Mouse (Mus musculus) C2C12 (cell line): ENCODE results near the gene Lhfpl1. TPM values are rescaled to one million over a fixed set of nuclear protein-coding genes. Genes with fewer than 3 reads are reported as not detected.

Experiments
- H3K27me3 ChIP-seq: one replicate; pipeline ENCODE4 v1.6.1; 2011; ENCODE audit not compliant: control insufficient read depth, insufficient read depth, insufficient read length
- H3K36me3 ChIP-seq: one replicate; pipeline ENCODE4 v1.6.1; 2011; ENCODE audit not compliant: control insufficient read depth, insufficient read depth
- H3K4me3 ChIP-seq: one replicate; pipeline ENCODE4 v1.5.1; 2011; ENCODE audit warnings: mild to moderate bottlenecking, control low read depth; ENCODE audit not compliant: poor library complexity, insufficient read depth, severe bottlenecking
- H3K79me2 ChIP-seq: one replicate; pipeline ENCODE4 v1.6.1; 2011; ENCODE audit not compliant: control insufficient read depth, insufficient read depth
- H3K79me3 ChIP-seq: one replicate; pipeline ENCODE4 v1.6.1; 2011; ENCODE audit warnings: low read depth, control low read depth
- H3ac ChIP-seq: one replicate; pipeline ENCODE3; 2011; ENCODE audit warnings: low read depth; ENCODE audit not compliant: control insufficient read depth, insufficient read length
- CEBPB ChIP-seq: IDR thresholded peaks from one replicate; pipeline ENCODE4 v1.6.1; 2011; ENCODE audit warnings: low read depth, mild to moderate bottlenecking, control low read depth, moderate library complexity
- CTCF ChIP-seq: IDR thresholded peaks from one replicate; pipeline ENCODE4 v1.5.1; 2011; ENCODE audit not compliant: control insufficient read depth, insufficient read depth, insufficient read length
- FOSL1 ChIP-seq: IDR thresholded peaks from one replicate; pipeline ENCODE4 v1.8.0; 2011; ENCODE audit warnings: mild to moderate bottlenecking, low read length; ENCODE audit not compliant: poor library complexity, insufficient read depth, severe bottlenecking
- MAX ChIP-seq: IDR thresholded peaks from one replicate; pipeline ENCODE4 v1.6.1; 2011; ENCODE audit warnings: mild to moderate bottlenecking, control low read depth
- MYOD1 ChIP-seq: IDR thresholded peaks from one replicate; pipeline ENCODE4 v1.6.1; 2011; ENCODE audit warnings: low read depth; ENCODE audit not compliant: control insufficient read depth, insufficient read length
- MYOG ChIP-seq: IDR thresholded peaks from one replicate; pipeline ENCODE4 v1.6.1; 2011; ENCODE audit not compliant: control insufficient read depth, insufficient read length; ENCODE audit errors: extremely low read depth
- USF1 ChIP-seq: IDR thresholded peaks from one replicate; pipeline ENCODE4 v1.6.1; 2011; ENCODE audit warnings: low read depth, mild to moderate bottlenecking, control low read depth, moderate library complexity
- long read RNA-seq, 2 experiments: library from polyadenylated mRNA; unstranded; transcript quantifications; one replicate each; pipeline ENCODE4 v2.0.0; 2019 to 2020
- polyA plus RNA-seq: library from polyadenylated mRNA; unstranded; fragments of >200 nt; fragmentation: generic; extraction: Trizol; gene quantifications from one replicate; pipeline ENCODE4 v1.2.1, GENCODE M21; 2012; ENCODE audit warnings: missing spikeins

The Lhfpl1 gene
- 0.11 TPM for polyA plus RNA-seq
- long read RNA-seq, experiment 1, result 0 reads
- long read RNA-seq, experiment 2, result 0 reads

- no peak within 1 kb of the TSS for H3K4me3 ChIP-seq
- TF ChIP-seq MYOG (no peak), MYOD1 (no peak), USF1 (no peak), CEBPB (no peak), FOSL1 (no peak), CTCF (no peak), MAX (no peak)
- no peaks in the 10 kb centered on the region for H3K79me2 ChIP-seq
- H3K79me3 ChIP-seq, result no peaks in the 10 kb centered on the region
- no peaks in the 10 kb centered on the region for H3K36me3 ChIP-seq
- no peaks in the 10 kb centered on the region for H3K27me3 ChIP-seq
- H3ac ChIP-seq, result no peak within 1 kb of the TSS
Observed at GRCm38 (mm10) chrX:145348377-145349203, at the start of gene Lhfpl1. Gene Lhfpl1 (minus strand): TSS chrX:145349089.

GRCm38 (mm10) chrX:145371839-145372238 lies 22.9 kb upstream of the Lhfpl1 start:
- TF ChIP-seq CEBPB, result no peak
- TF ChIP-seq MAX, result no peak
- no peak for TF ChIP-seq CTCF
- no peak for TF ChIP-seq MYOD1
- no peak for TF ChIP-seq FOSL1
- TF ChIP-seq MYOG, result no peak
- TF ChIP-seq USF1, result no peak
- H3K79me3 ChIP-seq, result no peaks in the 10 kb centered on the region
- H3K27me3 ChIP-seq, result no peaks in the 10 kb centered on the region

DNA sequence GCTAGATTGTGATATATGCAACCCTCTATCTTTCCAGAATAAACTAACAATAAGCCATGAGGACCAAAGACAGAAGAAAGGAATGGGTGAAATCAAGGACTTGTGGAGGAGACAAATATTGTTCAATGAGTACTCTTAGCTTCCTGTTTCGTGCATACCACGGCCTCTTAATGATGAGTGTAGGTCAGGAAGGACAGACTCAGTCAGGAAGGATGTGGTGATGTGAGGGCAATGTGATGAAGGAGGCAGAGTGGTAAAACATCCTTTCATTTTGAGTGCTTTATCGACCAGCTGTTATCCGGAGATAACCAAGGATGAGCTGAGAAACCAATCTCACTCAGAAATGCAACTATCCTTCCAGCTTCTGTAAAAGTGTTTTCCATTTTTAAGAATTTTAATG lies 13.6 kb upstream of the Lhfpl1 start:
- Histone ChIP-seq H3K27me3 (no peaks in the 10 kb centered on the region), H3K79me2 (no peaks in the 10 kb centered on the region), H3K4me3 (no peak overlapping the region), H3K79me3 (no peaks in the 10 kb centered on the region), H3K36me3 (no peaks in the 10 kb centered on the region), H3ac (no peak overlapping the region)
- TF ChIP-seq MYOG (no peak), MYOD1 (no peak), CEBPB (no peak), USF1 (no peak), MAX (no peak), CTCF (no peak), FOSL1 (no peak)

More at GRCm38 (mm10) chrX:145371839-145372238, 22.9 kb upstream of the Lhfpl1 start:
- H3K36me3 ChIP-seq, result no peaks in the 10 kb centered on the region
- H3K79me2 ChIP-seq, result no peaks in the 10 kb centered on the region
- no peak overlapping the region for H3ac ChIP-seq
- no peak overlapping the region for H3K4me3 ChIP-seq

DNA sequence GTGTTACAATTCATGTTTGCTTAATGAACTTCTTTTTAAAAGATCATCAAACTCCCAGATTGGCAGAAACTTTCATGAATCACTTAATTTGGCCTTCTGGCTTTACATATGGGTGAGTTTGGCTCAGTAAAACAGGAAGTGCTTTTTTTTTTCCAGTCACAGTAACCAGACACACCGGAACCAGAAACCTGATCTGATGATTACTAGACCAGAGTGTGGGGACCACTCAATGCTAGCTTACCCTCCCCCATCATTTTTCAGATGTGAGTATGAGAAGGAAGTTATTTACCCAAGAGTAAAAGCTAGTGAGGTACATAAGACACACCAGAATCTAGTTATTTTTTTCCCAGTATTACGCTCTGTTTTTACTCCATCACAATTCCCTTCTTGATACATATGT lies 6.5 kb downstream of the Lhfpl1 start:
- H3K4me3 ChIP-seq, result no peak overlapping the region
- no peak overlapping the region for H3ac ChIP-seq
- H3K27me3 ChIP-seq, result no peaks in the 10 kb centered on the region
- H3K36me3 ChIP-seq, result no peaks in the 10 kb centered on the region
- H3K79me2 ChIP-seq, result no peaks in the 10 kb centered on the region
- no peak for TF ChIP-seq FOSL1
- TF ChIP-seq CTCF, result no peak
- no peak for TF ChIP-seq MAX
- no peak for TF ChIP-seq MYOD1
- no peak for TF ChIP-seq CEBPB
- no peak for TF ChIP-seq MYOG
- TF ChIP-seq USF1, result no peak
- H3K79me3 ChIP-seq, result no peaks in the 10 kb centered on the region

DNA sequence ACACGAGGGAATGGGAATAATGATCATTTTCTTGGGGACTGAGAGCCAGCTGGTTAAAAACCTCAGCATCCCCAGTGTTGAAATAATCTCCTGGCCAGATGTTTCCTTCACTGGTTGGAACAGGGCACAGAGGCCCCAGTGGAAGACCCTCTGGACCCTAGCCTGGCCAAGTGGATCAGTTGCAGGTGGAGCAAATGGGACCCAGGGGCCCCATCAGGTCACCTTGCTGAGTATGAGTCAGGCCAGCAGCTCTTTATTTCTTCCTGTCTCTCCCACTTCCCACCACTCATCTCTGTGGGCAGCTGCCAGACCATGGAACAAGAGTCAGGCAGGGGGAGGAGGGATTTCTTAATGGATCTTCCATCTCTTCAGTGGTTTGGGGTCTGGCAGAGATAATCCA lies 12.7 kb downstream of the Lhfpl1 start:
- TF ChIP-seq USF1, result no peak
- TF ChIP-seq FOSL1, result no peak
- TF ChIP-seq CTCF, result no peak
- TF ChIP-seq MAX, result no peak
- TF ChIP-seq MYOG, result no peak
- TF ChIP-seq CEBPB, result no peak
- no peak for TF ChIP-seq MYOD1
- Histone ChIP-seq H3ac (no peak overlapping the region), H3K36me3 (no peaks in the 10 kb centered on the region), H3K4me3 (no peak overlapping the region), H3K79me2 (no peaks in the 10 kb centered on the region), H3K79me3 (no peaks in the 10 kb centered on the region), H3K27me3 (no peaks in the 10 kb centered on the region)
